Mouse (Mus musculus): ENCODE data around the gene S1pr4. TPM values are rescaled to one million over a fixed set of nuclear protein-coding genes. Genes with fewer than 3 reads are reported as not detected.

Gene S1pr4
- polyA plus RNA-seq, 1 experiment from 2014 or later = 0.42 TPM

DNA sequence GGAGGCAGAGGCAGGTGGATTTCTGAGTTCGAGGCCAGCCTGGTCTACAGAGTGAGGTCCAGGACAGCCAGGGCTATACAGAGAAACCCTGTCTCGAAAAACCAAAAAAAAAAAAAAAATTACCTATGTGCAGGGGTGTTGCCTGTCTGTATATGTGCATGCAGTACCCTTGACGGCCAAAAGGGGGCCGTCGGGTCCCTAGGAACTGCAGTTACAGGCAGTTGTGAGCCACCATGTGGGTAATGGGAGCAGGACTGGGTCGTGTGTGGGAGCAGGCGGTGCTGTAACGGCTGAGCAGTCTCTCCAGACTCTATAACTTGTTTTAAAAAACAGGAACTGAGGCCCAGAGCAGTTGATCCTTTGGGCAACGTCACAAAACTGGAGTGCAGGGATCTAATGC lies 15.9 kb downstream of the S1pr4 start:
- peak; percentile 58 for DNase-seq (ENCODE audit: low spot score)
- Histone ChIP-seq H3K27me3 (ENCODE audit: insufficient read depth, poor library complexity, severe bottlenecking) (peaks cover 35% of the 10 kb centered on the region), H3K36me3 (peaks cover 32% of the 10 kb centered on the region), H3K9me3 (no peaks in the 10 kb centered on the region), H3K4me3 (no peak overlapping the region), H3K4me1 (replicated peaks) (peaks cover 49% of the 10 kb centered on the region), H3K27ac (no peak overlapping the region)
- WGBS = 21% methylated on average over 9 of the region's 9 CpGs

DNA sequence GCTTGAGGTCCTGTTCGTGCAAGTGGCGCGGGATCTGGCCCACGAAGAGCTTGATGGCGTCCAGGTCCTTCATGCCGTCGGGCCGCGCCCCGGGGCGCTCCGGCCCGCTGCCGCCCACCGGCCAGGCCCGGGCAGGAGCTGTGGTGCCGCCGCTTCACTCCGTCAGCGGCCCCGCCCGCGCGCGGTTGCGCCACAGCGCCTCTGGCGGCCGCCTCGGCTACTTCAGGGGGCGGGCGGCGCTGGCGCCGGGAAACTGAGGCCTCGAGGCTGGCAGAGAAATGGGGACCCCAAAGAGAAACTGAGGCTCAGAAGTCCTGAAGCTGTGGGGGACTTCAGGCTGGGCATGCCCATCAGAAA lies 17.4 kb downstream of the S1pr4 start, which contains the start of gene Celf5:
Gene Celf5 (minus strand): TSS at position 177 of the 357 bp plus-strand sequence.
- Histone ChIP-seq H3K4me1 (replicated peaks) (peaks cover 55% of the 10 kb centered on the region), H3K27ac (peak within 1 kb of the TSS; percentile 82), H3K9me3 (no peaks in the 10 kb centered on the region), H3K36me3 (peaks cover 17% of the 10 kb centered on the region), H3K27me3 (ENCODE audit: insufficient read depth, poor library complexity, severe bottlenecking) (peaks cover 50% of the 10 kb centered on the region), H3K4me3 (peak within 1 kb of the TSS; percentile 56)
- peak; percentile 69 for DNase-seq (ENCODE audit: low spot score)
- under 1% methylated on average over 36 of the region's 36 CpGs for WGBS

- peak; percentile 48 for DNase-seq (ENCODE audit: low spot score)
- Histone ChIP-seq H3K27me3 (ENCODE audit: insufficient read depth, poor library complexity, severe bottlenecking) (peaks cover 56% of the 10 kb centered on the region), H3K36me3 (peaks cover 11% of the 10 kb centered on the region)
These were observed 18.1 kb downstream of the S1pr4 start for GRCm38 (mm10) chr10:81481605-81482532.

DNA sequence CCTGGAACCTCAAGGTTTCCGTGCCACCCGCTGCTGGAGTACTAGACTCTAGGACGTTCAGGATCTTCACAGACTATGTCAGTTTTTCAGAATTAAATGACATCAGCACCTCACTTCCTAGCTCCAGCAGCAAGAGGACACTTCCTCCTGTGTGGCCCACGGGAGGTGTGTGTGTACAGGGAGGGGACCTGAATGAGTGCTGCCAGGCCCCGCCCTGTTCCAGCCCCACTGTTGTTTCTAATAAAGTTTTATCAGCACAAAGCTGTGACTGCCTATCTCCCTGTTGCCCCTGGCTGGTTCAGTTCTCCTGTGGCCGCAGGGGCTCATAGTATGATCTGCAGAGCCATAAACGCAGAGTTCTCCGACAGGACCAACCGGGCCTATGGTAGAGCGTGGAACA lies 25.5 kb downstream of the S1pr4 start:
- DNase-seq (ENCODE audit: low spot score) = no peak
- Histone ChIP-seq H3K9me3 (no peaks in the 10 kb centered on the region), H3K27me3 (ENCODE audit: insufficient read depth, poor library complexity, severe bottlenecking) (peaks cover 97% of the 10 kb centered on the region), H3K4me3 (no peak overlapping the region), H3K36me3 (no peaks in the 10 kb centered on the region), H3K4me1 (replicated peaks) (peaks cover 47% of the 10 kb centered on the region), H3K27ac (no peak overlapping the region)
- 89% methylated on average over 10 of the region's 10 CpGs for WGBS

More at GRCm38 (mm10) chr10:81481605-81482532, 18.1 kb downstream of the S1pr4 start:
- no peaks in the 10 kb centered on the region for H3K9me3 ChIP-seq
- H3K27ac ChIP-seq = peak overlapping the region; percentile 82
- H3K4me1 ChIP-seq (replicated peaks) = peaks cover 57% of the 10 kb centered on the region
- WGBS = 4% methylated on average over 35 of the region's 35 CpGs
- H3K4me3 ChIP-seq = peak overlapping the region; percentile 56

GRCm38 (mm10) chr10:81473003-81473451 lies 26.9 kb downstream of the S1pr4 start:
- H3K4me1 ChIP-seq (replicated peaks) = peaks cover 48% of the 10 kb centered on the region
- H3K4me3 ChIP-seq = peak overlapping the region; percentile 49
- no peaks in the 10 kb centered on the region for H3K9me3 ChIP-seq
- H3K27ac ChIP-seq = peak overlapping the region; percentile 85
- H3K36me3 ChIP-seq = no peaks in the 10 kb centered on the region
- 2% methylated on average over 22 of the region's 22 CpGs for WGBS
- H3K27me3 ChIP-seq (ENCODE audit: insufficient read depth, poor library complexity, severe bottlenecking) = peaks cover 97% of the 10 kb centered on the region
- peak; percentile 79 for DNase-seq (ENCODE audit: low spot score)

- Histone ChIP-seq H3K9me3 (no peaks in the 10 kb centered on the region), H3K36me3 (no peaks in the 10 kb centered on the region), H3K4me3 (peak overlapping the region; percentile 49), H3K27me3 (ENCODE audit: insufficient read depth, poor library complexity, severe bottlenecking) (peaks cover 97% of the 10 kb centered on the region), H3K4me1 (replicated peaks) (peaks cover 48% of the 10 kb centered on the region), H3K27ac (peak overlapping the region; percentile 85)
- WGBS = 3% methylated on average over 18 of the region's 18 CpGs
- DNase-seq (ENCODE audit: low spot score) = no peak
These were observed 27.4 kb downstream of the S1pr4 start for GRCm38 (mm10) chr10:81472403-81473002.

DNA sequence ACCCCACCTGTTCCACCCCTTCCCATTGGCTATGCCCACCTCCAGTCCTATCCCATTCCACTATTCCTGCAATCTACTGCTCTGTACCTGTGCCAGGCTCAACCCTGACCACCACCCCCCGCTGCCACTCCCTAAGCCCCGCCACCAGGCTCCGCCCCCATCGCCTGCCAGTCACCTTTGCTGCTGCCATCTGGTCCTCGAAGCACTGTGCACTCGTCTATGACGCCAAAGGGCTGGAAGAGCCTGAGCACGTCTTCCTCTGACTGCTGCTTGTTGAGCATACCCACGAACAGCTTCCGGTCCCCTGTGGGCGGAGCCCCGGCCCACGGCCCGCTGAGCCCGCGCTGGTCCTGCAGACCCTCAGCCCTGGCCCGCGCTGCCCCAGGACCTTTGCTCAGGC lies 29.5 kb downstream of the S1pr4 start:
- H3K36me3 ChIP-seq = no peaks in the 10 kb centered on the region
- H3K4me1 ChIP-seq (replicated peaks) = peaks cover 42% of the 10 kb centered on the region
- 0 out of 2 replicates have a peak overlapping the region, but pooled peaks have one; percentile 8 for H3K27ac ChIP-seq
- no peaks in the 10 kb centered on the region for H3K9me3 ChIP-seq
- H3K27me3 ChIP-seq (ENCODE audit: insufficient read depth, poor library complexity, severe bottlenecking) = peaks cover 97% of the 10 kb centered on the region
- no peak for DNase-seq (ENCODE audit: low spot score)
- 0 out of 2 replicates have a peak overlapping the region, but pooled peaks have one; percentile 9 for H3K4me3 ChIP-seq
- WGBS = 56% methylated on average over 18 of the region's 18 CpGs

DNA sequence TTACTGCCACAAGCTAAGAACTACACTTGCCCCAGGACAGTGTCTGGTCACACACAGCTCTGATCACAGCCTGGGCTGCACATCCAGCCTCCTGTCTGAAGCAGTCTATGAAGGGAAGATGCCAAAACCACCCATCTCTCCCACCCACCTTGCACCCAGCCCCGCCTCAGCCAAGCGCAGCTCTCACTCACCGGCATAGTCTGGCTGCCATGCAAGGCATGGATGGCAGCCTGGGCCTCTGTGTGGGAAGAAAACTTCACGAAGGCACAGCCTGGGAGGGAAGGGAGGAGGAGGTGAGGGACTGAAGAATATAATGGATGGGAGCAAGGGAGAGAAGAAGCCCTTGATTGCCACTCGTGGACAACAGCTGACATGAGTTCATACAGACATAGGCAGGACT lies 30.7 kb downstream of the S1pr4 start:
- no peaks in the 10 kb centered on the region for H3K9me3 ChIP-seq
- DNase-seq (ENCODE audit: low spot score) = no peak
- H3K27ac ChIP-seq = no peak overlapping the region
- WGBS = 86% methylated on average over 5 of the region's 5 CpGs
- H3K27me3 ChIP-seq (ENCODE audit: insufficient read depth, poor library complexity, severe bottlenecking) = peaks cover 97% of the 10 kb centered on the region
- H3K4me3 ChIP-seq = no peak overlapping the region
- no peaks in the 10 kb centered on the region for H3K36me3 ChIP-seq
- H3K4me1 ChIP-seq (replicated peaks) = peaks cover 54% of the 10 kb centered on the region

- Histone ChIP-seq H3K27me3 (ENCODE audit: insufficient read depth, poor library complexity, severe bottlenecking) (peaks cover 97% of the 10 kb centered on the region), H3K27ac (no peak overlapping the region), H3K36me3 (no peaks in the 10 kb centered on the region), H3K4me1 (replicated peaks) (peaks cover 49% of the 10 kb centered on the region), H3K9me3 (no peaks in the 10 kb centered on the region), H3K4me3 (no peak overlapping the region)
- WGBS = 86% methylated on average over 16 of the region's 16 CpGs
- no peak for DNase-seq (ENCODE audit: low spot score)
These were observed 32.2 kb downstream of the S1pr4 start for GRCm38 (mm10) chr10:81467670-81468235.

DNA sequence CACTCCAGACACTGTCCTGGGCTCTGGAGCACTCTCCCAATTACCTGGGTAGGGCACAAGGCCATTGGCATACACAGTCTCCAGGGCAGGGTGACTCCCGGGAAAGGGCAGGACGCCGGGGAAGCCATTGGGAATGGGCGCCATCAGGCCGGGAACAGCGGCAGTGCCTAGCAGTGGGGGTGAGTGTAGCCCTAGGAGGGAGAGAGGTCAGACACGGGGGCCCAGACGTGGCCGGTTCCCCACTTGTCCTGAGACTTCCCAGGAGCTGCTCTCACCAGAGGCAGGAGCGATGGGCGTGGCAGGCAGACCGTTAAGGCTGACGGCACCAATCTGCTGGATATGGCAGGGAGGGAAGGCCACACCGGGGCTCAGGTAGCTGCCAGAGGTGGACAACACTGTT lies 33.1 kb downstream of the S1pr4 start:
- WGBS = 67% methylated on average over 14 of the region's 14 CpGs
- H3K4me3 ChIP-seq = no peak overlapping the region
- DNase-seq (ENCODE audit: low spot score) = no peak

DNA sequence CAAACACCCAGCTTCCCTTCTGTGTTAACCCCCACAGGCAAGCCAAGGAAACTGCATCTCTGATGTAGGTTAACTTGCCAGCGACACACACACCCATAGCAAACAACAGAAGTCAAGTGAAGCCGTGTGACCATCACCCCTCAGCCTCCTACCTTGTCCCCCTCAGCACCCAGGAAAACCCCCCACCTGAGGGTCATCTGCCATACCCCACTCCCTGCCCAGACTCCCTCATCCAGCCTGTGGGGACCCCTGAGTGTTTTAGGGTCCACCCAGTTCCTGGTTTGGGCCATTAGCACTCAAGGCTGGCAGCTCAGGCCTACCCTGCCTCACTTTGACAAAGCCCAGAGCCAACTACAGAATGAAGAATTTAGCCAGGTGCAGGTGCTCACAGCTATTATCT lies 33.9 kb downstream of the S1pr4 start:
- H3K9me3 ChIP-seq = no peaks in the 10 kb centered on the region
- 82% methylated on average over 2 of the region's 2 CpGs for WGBS
- peaks cover 45% of the 10 kb centered on the region for H3K4me1 ChIP-seq (replicated peaks)
- peaks cover 98% of the 10 kb centered on the region for H3K27me3 ChIP-seq (ENCODE audit: insufficient read depth, poor library complexity, severe bottlenecking)
- no peaks in the 10 kb centered on the region for H3K36me3 ChIP-seq
- no peak overlapping the region for H3K4me3 ChIP-seq
- H3K27ac ChIP-seq = no peak overlapping the region
- DNase-seq (ENCODE audit: low spot score) = peak; percentile 2

More for the DNA sequence above, 33.1 kb downstream of the S1pr4 start:
- no peaks in the 10 kb centered on the region for H3K36me3 ChIP-seq
- peaks cover 45% of the 10 kb centered on the region for H3K4me1 ChIP-seq (replicated peaks)
- no peaks in the 10 kb centered on the region for H3K9me3 ChIP-seq
- H3K27ac ChIP-seq = no peak overlapping the region
- H3K27me3 ChIP-seq (ENCODE audit: insufficient read depth, poor library complexity, severe bottlenecking) = peaks cover 97% of the 10 kb centered on the region

DNA sequence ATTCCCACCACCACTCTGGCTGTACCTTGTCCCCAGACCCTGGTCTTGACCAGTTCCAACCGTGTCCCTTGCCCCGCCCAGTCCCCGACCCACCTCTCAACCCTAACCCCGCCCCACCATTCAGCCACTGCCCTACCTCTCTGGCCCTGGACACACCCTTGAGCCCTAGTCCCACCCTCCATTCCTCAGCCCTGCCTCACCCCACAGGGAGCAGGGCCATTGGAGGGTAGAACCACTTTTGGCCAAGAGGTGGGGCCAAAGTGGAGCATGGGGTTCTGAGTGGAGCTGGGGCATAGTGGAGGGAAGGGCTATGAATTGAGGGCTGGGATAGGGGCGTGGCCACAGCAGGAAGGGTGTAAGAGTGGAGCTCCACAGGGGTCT lies 34.7 kb downstream of the S1pr4 start:
- peak overlapping the region; percentile 56 for H3K4me3 ChIP-seq
- peaks cover 45% of the 10 kb centered on the region for H3K4me1 ChIP-seq (replicated peaks)
- no peaks in the 10 kb centered on the region for H3K36me3 ChIP-seq
- 4% methylated on average over 5 of the region's 5 CpGs for WGBS
- H3K9me3 ChIP-seq = no peaks in the 10 kb centered on the region
- no peak overlapping the region for H3K27ac ChIP-seq
- peaks cover 98% of the 10 kb centered on the region for H3K27me3 ChIP-seq (ENCODE audit: insufficient read depth, poor library complexity, severe bottlenecking)
- DNase-seq (ENCODE audit: low spot score) = peak; percentile 2
